Mouse (Mus musculus) stomach, embryonic 14.5 days (tissue): ENCODE results near the gene Ppp1r1b. TPM values are rescaled to one million over a fixed set of nuclear protein-coding genes. Genes with fewer than 3 reads are reported as not detected.

Source experiments
- ATAC-seq: fragments of 200-750 bp; cut with Nextera tagmentation; 2 replicates; pipeline ENCODE4 v1.8.0; 2017; ENCODE audit warnings: low read depth, moderate TSS enrichment; ENCODE audit not compliant: insufficient number of reproducible peaks, insufficient read depth, low FRiP score
- H3K27ac ChIP-seq: fragments of 300-500 bp; sonication (generic); 2 replicates; pipeline ENCODE4 v1.5.1; 2014; ENCODE audit warnings: mild to moderate bottlenecking, low read length, moderate library complexity, mixed read lengths
- H3K27me3 ChIP-seq: fragments of 300-500 bp; sonication (generic); 2 replicates; pipeline ENCODE4 v1.6.1; 2014; ENCODE audit warnings: low read length, control low read depth, mixed read lengths; ENCODE audit not compliant: control insufficient read depth, insufficient read depth
- H3K36me3 ChIP-seq: fragments of 300-500 bp; sonication (generic); 2 replicates; pipeline ENCODE4 v1.6.1; 2014; ENCODE audit warnings: mild to moderate bottlenecking, control low read depth, low read length, moderate library complexity, mixed read lengths; ENCODE audit not compliant: control insufficient read depth, insufficient read depth
- H3K4me1 ChIP-seq: fragments of 300-500 bp; sonication (generic); 2 replicates; pipeline ENCODE4 v1.6.1; 2014; ENCODE audit warnings: low read length, control low read depth, mixed read lengths; ENCODE audit not compliant: control insufficient read depth, insufficient read depth
- H3K4me2 ChIP-seq: fragments of 300-500 bp; sonication (generic); replicated peaks from 2 replicates; pipeline ENCODE4 v1.6.1; 2014; ENCODE audit warnings: low read depth, low read length, control low read depth
- H3K4me3 ChIP-seq: fragments of 300-500 bp; sonication (generic); 2 replicates; pipeline ENCODE4 v1.5.1; 2014; ENCODE audit warnings: low read depth, low read length, control low read depth
- H3K9ac ChIP-seq: fragments of 300-500 bp; sonication (generic); replicated peaks from 2 replicates; pipeline ENCODE4 v1.6.1; 2014; ENCODE audit warnings: low read depth, mild to moderate bottlenecking, control low read depth, low read length, moderate library complexity, mixed read lengths
- H3K9me3 ChIP-seq: fragments of 300-500 bp; sonication (generic); 2 replicates; pipeline ENCODE4 v1.6.1; 2016; ENCODE audit warnings: low read depth, low read length, control low read depth; ENCODE audit not compliant: control insufficient read depth
- WGBS: fragments of 180-500 bp; shearing (Covaris S2); extraction: QIAGEN DNeasy Blood & Tissue Kit; methylation state at CpG from one replicate; pipeline ENCODE4 v1.1.7; 2014; 5-methylcytosine and 5-hydroxymethylcytosine counted together
- polyA plus RNA-seq: library from polyadenylated mRNA; unstranded; fragments of >200 nt; fragmentation: Nextera tagmentation; extraction: Ambion mirVana; gene quantifications from 2 replicates; pipeline ENCODE4 v1.2.1, GENCODE M21; 2014

Ppp1r1b gene
- polyA plus RNA-seq, 1 experiment from 2014 or later: 8.7 TPM

DNA sequence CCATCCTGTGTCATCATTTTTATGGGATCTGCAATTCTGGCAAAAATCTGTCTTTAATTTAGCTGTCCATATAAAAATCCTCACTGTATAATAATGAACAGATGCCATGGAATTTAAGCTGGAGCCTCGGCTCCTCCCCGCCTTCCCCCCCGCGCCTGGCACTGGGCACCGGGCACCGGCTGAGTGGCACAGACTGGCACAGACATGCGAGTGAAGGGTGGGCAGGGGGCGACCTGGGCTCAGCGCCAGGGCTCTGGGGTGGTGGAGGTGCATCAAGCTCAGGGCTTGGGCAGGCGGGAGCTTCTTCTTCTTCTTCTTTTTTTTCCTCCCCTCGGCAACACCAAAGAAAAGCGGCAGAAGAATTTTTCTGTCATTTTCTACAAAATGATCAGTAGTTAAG is 27.8 kb upstream of the Ppp1r1b start:
- Histone ChIP-seq H3K4me1 (no peaks in the 10 kb centered on the region), H3K4me2 (no peak overlapping the region), H3K9ac (no peak overlapping the region), H3K4me3 (no peak overlapping the region), H3K27ac (no peak overlapping the region), H3K36me3 (no peaks in the 10 kb centered on the region), H3K27me3 (peaks cover 83% of the 10 kb centered on the region), H3K9me3 (no peaks in the 10 kb centered on the region)
- no peak for ATAC-seq
- WGBS: 13% methylated on average over 12 of the region's 12 CpGs

DNA sequence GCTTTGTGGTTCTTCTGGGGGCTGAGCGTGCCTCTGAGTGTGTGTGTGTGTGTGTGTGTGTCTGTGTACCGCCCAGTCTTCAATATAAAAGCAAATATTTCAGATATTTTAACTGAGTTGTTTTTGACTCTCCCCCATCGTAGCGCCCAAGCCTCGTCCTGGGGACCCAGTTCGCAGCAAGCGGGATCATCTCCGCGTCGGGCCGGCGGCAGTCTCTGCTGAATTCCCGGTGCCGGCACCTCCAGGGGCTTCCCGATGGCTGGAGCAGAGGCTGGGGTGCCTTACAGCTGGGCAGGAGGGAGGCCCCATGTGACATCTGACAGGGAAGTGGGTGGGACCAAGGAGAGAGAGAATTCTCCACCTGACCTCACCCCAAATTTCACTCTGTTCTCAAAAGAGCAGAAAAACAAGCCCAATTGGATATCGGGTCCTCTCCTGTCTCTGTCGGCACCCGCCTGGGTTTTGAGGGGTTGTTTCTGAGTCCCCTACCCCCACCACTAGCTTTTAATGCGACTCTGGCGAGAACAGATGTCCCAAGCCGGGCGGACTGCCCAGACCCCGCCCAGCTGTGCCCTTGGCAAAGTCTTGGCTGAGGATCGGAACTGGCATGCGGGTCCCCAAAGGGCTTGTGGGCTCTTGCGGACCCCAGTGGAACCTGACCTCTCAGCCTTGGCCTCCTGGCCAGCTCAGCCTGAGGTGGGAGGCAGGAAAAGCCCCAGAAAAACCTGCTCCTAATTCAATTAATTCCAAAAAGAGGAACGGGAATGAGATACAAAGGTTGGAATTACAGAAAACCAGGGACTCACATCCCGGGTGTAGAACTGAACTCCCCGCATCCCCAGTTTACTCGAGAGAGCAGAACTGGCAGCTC is 27.2 kb upstream of the Ppp1r1b start:
- 2% methylated on average over 30 of the region's 30 CpGs for WGBS
- ATAC-seq: no peak
- Histone ChIP-seq H3K9ac (no peak overlapping the region), H3K9me3 (no peaks in the 10 kb centered on the region), H3K27me3 (peaks cover 83% of the 10 kb centered on the region), H3K36me3 (no peaks in the 10 kb centered on the region), H3K4me3 (no peak overlapping the region), H3K4me2 (no peak overlapping the region), H3K27ac (no peak overlapping the region), H3K4me1 (no peaks in the 10 kb centered on the region)

DNA sequence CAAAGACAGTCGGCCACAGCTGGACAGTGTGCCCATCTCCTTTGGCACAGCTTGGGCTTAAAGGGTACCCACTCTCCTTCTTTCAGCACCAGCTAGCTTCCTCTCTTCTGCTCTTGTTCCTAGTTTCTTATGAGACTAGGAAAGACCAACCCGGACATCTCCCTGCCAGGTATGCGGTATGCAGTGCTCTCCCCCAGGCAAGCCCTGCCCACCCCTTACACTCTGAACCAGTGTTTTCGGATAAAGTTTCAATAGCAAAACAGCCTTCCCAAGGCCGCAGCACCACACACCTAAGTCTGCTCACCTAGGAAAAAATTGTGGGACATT is 26.6 kb upstream of the Ppp1r1b start:
- Histone ChIP-seq H3K27me3 (peaks cover 81% of the 10 kb centered on the region), H3K9ac (no peak overlapping the region), H3K36me3 (no peaks in the 10 kb centered on the region), H3K4me3 (no peak overlapping the region), H3K4me2 (no peak overlapping the region), H3K9me3 (no peaks in the 10 kb centered on the region), H3K27ac (no peak overlapping the region), H3K4me1 (no peaks in the 10 kb centered on the region)
- 9% methylated on average over 5 of the region's 5 CpGs for WGBS
- ATAC-seq: no peak

DNA sequence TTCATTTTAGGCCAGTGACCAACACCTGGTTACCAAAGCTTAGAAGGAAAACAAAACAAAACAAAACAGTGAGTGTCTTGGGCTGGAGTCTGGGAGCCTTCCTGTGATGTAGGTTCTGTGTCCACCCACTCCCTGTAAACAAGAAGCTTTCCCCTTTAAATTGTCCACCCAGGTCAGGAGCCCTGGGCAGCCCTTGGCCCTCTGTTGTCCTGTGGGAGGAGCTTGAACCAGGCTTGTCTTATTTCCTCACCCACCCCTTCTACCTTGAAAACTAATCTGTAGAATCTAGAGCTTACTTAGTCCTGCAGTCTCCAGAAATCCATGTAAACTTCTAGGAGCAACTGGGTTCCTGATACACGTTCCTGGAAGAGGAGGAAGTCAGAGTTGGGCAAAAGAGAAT is 26.0 kb upstream of the Ppp1r1b start:
- Histone ChIP-seq H3K9ac (no peak overlapping the region), H3K4me1 (no peaks in the 10 kb centered on the region), H3K4me2 (no peak overlapping the region), H3K4me3 (no peak overlapping the region), H3K36me3 (no peaks in the 10 kb centered on the region), H3K27ac (no peak overlapping the region), H3K9me3 (no peaks in the 10 kb centered on the region), H3K27me3 (peaks cover 86% of the 10 kb centered on the region)
- WGBS: 4% methylated on average over 1 of the region's 1 CpGs
- no peak for ATAC-seq

DNA sequence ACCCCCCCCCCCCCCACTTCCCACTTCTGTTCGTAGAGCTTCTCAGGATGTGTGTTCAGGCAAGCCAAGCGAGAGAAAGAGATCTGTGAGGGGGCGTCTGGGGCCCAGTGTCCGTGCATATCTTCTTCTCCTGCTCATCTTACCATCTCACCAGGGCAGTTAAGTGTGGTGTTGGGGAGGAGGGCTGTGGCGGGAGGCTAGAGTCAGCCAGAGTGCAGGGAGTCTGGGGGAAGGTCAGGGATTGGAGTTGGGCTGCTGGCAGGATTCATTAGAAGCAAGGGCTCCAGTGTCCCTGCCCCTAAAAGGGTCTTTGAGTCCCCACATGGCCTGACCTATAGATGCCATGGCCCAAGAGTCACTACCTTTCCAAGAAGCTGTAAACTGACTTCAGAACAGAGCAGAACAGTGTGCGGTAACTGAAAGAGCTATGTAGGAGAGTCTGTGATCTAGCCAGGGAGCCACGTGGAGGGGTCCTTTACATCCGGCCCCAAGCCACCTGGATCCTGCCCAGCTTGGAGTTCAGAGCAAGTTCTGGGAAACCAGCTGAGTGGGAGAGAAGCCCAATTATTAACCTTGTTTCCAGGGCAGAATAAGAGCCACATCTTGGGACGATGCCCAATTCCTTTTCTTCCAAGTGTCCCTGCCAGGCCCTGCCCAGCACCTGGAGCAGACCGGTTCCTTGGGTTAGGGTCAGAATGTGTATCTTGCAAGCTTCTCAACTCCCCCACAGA is 24.9 kb upstream of the Ppp1r1b start:
- no peaks in the 10 kb centered on the region for H3K4me1 ChIP-seq
- no peak overlapping the region for H3K9ac ChIP-seq
- no peak overlapping the region for H3K4me2 ChIP-seq
- no peak overlapping the region for H3K27ac ChIP-seq
- H3K4me3 ChIP-seq: no peak overlapping the region
- ATAC-seq: no peak
- peaks cover 88% of the 10 kb centered on the region for H3K27me3 ChIP-seq
- no peaks in the 10 kb centered on the region for H3K36me3 ChIP-seq
- WGBS: 4% methylated on average over 9 of the region's 10 CpGs
- H3K9me3 ChIP-seq: no peaks in the 10 kb centered on the region

DNA sequence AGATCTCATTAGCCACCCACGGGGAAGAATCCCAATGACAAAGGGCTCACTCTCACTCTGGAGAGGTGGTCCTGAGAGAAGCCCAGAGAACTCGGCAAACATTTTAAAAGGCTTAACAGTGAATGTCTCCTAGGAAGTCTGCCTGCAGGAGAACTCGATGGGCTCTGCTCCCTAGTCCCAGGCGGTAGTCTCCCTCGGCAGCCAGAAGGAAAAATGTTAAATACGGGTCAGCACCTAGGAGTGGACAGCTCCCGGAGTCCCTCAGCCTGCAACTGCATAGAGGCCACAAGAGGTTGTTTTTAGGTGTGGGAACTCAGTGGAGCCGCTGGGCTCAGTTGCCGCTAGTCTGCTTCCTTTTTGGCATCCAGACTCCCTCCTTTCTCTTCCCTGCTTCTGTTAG is 24.3 kb upstream of the Ppp1r1b start:
- ATAC-seq: no peak
- Histone ChIP-seq H3K9ac (no peak overlapping the region), H3K27ac (no peak overlapping the region), H3K36me3 (no peaks in the 10 kb centered on the region), H3K4me1 (no peaks in the 10 kb centered on the region), H3K4me2 (no peak overlapping the region), H3K27me3 (peaks cover 87% of the 10 kb centered on the region), H3K9me3 (no peaks in the 10 kb centered on the region), H3K4me3 (no peak overlapping the region)
- WGBS: under 1% methylated on average over 9 of the region's 9 CpGs

DNA sequence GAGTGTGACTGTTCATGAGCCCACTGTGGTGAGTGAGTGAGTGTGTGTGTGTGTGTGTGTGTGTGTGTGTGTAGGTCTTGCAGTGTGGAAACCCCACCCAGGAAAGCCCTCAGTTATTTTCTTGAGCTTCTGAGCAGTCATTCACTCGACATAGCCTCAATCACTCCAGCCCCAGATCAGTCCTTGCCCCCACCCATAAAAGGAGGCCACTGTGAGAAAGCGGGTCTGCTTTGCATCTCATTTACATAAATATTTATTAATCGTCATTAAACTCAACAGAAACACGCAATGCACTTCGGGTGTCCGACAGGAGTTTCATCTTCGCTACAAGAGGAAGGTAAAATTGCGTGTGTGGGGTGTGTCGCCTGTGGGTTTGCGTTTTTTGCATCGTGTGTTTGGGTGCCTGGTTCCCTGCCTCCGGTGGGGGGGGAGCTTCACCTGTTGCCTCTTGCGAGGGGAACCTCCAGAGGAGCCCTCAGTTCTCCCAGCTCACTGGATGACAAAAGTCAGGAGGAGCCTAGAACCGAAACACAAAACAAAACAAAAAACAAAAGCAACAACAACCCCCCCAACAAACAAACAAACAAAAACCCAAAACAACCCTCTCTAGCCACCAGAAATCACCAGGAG is 22.9 kb upstream of the Ppp1r1b start:
- no peak overlapping the region for H3K9ac ChIP-seq
- no peaks in the 10 kb centered on the region for H3K36me3 ChIP-seq
- H3K4me2 ChIP-seq: no peak overlapping the region
- WGBS: 6% methylated on average over 14 of the region's 14 CpGs
- no peaks in the 10 kb centered on the region for H3K4me1 ChIP-seq
- no peaks in the 10 kb centered on the region for H3K9me3 ChIP-seq
- peaks cover 92% of the 10 kb centered on the region for H3K27me3 ChIP-seq
- no peak overlapping the region for H3K4me3 ChIP-seq
- no peak for ATAC-seq
- no peak overlapping the region for H3K27ac ChIP-seq

DNA sequence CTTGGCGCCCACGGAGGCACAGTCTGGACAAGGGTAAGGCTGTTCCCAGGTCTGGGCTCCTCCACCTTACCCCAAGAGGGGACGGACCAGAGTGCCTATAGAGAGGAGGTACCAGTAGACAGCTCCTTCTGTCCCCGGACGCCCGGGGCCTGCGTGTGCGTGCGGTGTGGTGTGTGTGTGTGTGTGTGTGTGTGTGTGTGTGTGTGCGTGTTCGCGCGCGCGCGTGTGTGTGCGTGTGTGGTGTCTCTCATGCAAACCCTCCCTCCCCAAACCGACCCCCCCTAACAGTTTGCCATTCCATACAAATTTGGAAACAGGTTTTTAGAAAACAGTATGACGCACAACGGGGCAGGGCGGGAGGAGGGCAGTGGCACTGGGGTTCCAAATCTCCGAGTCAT is 22.4 kb upstream of the Ppp1r1b start:
- H3K9ac ChIP-seq: no peak overlapping the region
- H3K4me2 ChIP-seq: no peak overlapping the region
- H3K27me3 ChIP-seq: peaks cover 94% of the 10 kb centered on the region
- H3K4me1 ChIP-seq: no peaks in the 10 kb centered on the region
- H3K4me3 ChIP-seq: no peak overlapping the region
- 6% methylated on average over 22 of the region's 22 CpGs for WGBS
- no peak overlapping the region for H3K27ac ChIP-seq
- no peak for ATAC-seq
- H3K36me3 ChIP-seq: no peaks in the 10 kb centered on the region
- H3K9me3 ChIP-seq: no peaks in the 10 kb centered on the region
